Mouse (Mus musculus) limb, embryonic 11.5 days (tissue): Measurements from ENCODE around the gene Mapre3. TPM values are rescaled to one million over a fixed set of nuclear protein-coding genes. Genes with fewer than 3 reads are reported as not detected.

Source experiments
- ATAC-seq: fragments of 200-750 bp; cut with Nextera tagmentation; 2 replicates; pipeline ENCODE4 v1.8.0; 2017; ENCODE audit warnings: low read depth; ENCODE audit not compliant: insufficient number of reproducible peaks, low FRiP score, low TSS enrichment
- DNase-seq: peaks from one replicate; pipeline ENCODE4 v3.0.0-alpha.2; 2015; ENCODE audit warnings: low spot score
- H3K27ac ChIP-seq: fragments of 300-500 bp; sonication (generic); replicated peaks from 2 replicates; pipeline ENCODE4 v1.5.1; 2014; ENCODE audit warnings: low read depth, mild to moderate bottlenecking, low read length
- H3K27me3 ChIP-seq: fragments of 300-500 bp; sonication (generic); 2 replicates; pipeline ENCODE4 v1.6.1; 2014; ENCODE audit warnings: mild to moderate bottlenecking, low read length, mixed read lengths; ENCODE audit not compliant: control insufficient read depth, insufficient read depth
- H3K36me3 ChIP-seq: fragments of 300-500 bp; sonication (generic); 2 replicates; pipeline ENCODE4 v1.6.1; 2014; ENCODE audit warnings: mild to moderate bottlenecking, low read length, moderate library complexity, mixed read lengths; ENCODE audit not compliant: control insufficient read depth, insufficient read depth
- H3K4me1 ChIP-seq: fragments of 300-500 bp; sonication (generic); 2 replicates; pipeline ENCODE4 v1.6.1; 2014; ENCODE audit warnings: low read length, mixed read lengths; ENCODE audit not compliant: control insufficient read depth, insufficient read depth
- H3K4me2 ChIP-seq: fragments of 300-500 bp; sonication (generic); 2 replicates; pipeline ENCODE4 v1.6.1; 2014; ENCODE audit warnings: low read depth, mild to moderate bottlenecking, moderate library complexity; ENCODE audit not compliant: severe bottlenecking
- H3K4me3 ChIP-seq: fragments of 300-500 bp; sonication (generic); 2 replicates; pipeline ENCODE4 v1.5.1; 2014; ENCODE audit warnings: low read depth, low read length
- H3K9ac ChIP-seq: fragments of 300-500 bp; sonication (generic); 2 replicates; pipeline ENCODE4 v1.6.1; 2014; ENCODE audit warnings: mild to moderate bottlenecking, low read length
- H3K9me3 ChIP-seq: fragments of 300-500 bp; sonication (generic); 2 replicates; pipeline ENCODE4 v1.6.1; 2016; ENCODE audit warnings: low read length; ENCODE audit not compliant: control insufficient read depth
- WGBS: fragments of 180-500 bp; shearing (Covaris S2); extraction: QIAGEN DNeasy Blood & Tissue Kit; methylation state at CpG from one replicate; pipeline ENCODE4 v1.1.7; 2014; 5-methylcytosine and 5-hydroxymethylcytosine counted together
- polyA plus RNA-seq: library from polyadenylated mRNA; unstranded; fragments of >200 nt; fragmentation: Nextera tagmentation; extraction: Ambion mirVana; gene quantifications from 2 replicates; pipeline ENCODE4 v1.2.1, GENCODE M21; 2014

Mapre3 gene
- polyA plus RNA-seq, 1 experiment from 2014 or later = 18.0 TPM

- Histone ChIP-seq H3K27me3 (no peaks in the 10 kb centered on the region), H3K9me3 (no peaks in the 10 kb centered on the region), H3K9ac (no peak overlapping the region), H3K27ac (no peak overlapping the region), H3K36me3 (no peaks in the 10 kb centered on the region), H3K4me1 (no peaks in the 10 kb centered on the region), H3K4me3 (no peak overlapping the region), H3K4me2 (no peak overlapping the region)
- DNase-seq (no peak), ATAC-seq (no peak)
- whole genome bisulfite sequencing = 87% methylated on average over 2 of the region's 2 CpGs
Observed at GRCm38 (mm10) chr5:30839731-30840130, 25.3 kb downstream of the Mapre3 start.

GRCm38 (mm10) chr5:30841896-30842295, 27.5 kb downstream of the Mapre3 start:
- no peak overlapping the region for H3K4me3 ChIP-seq
- WGBS = 43% methylated on average over 3 of the region's 3 CpGs
- DNase-seq (peak; percentile 46), ATAC-seq (no peak)
- no peaks in the 10 kb centered on the region for H3K4me1 ChIP-seq
- H3K27me3 ChIP-seq = no peaks in the 10 kb centered on the region
- H3K9me3 ChIP-seq = no peaks in the 10 kb centered on the region
- H3K27ac ChIP-seq = no peak overlapping the region
- H3K9ac ChIP-seq = no peak overlapping the region
- H3K4me2 ChIP-seq = no peak overlapping the region
- no peaks in the 10 kb centered on the region for H3K36me3 ChIP-seq

- H3K27ac ChIP-seq = no peak overlapping the region
- no peaks in the 10 kb centered on the region for H3K36me3 ChIP-seq
- H3K27me3 ChIP-seq = no peaks in the 10 kb centered on the region
- WGBS = 65% methylated on average over 6 of the region's 6 CpGs
- no peak overlapping the region for H3K4me2 ChIP-seq
- H3K4me3 ChIP-seq = no peak overlapping the region
- H3K9ac ChIP-seq = no peak overlapping the region
- no peaks in the 10 kb centered on the region for H3K9me3 ChIP-seq
- H3K4me1 ChIP-seq = no peaks in the 10 kb centered on the region
- DNase-seq = no peak
- no peak for ATAC-seq
Observed at GRCm38 (mm10) chr5:30849891-30850555, 35.6 kb downstream of the Mapre3 start.

GRCm38 (mm10) chr5:30850556-30850925, 36.1 kb downstream of the Mapre3 start:
- H3K4me1 ChIP-seq = no peaks in the 10 kb centered on the region
- no peak overlapping the region for H3K4me2 ChIP-seq
- DNase-seq = no peak
- ATAC-seq = no peak
- WGBS = 78% methylated on average over 2 of the region's 2 CpGs
- no peak overlapping the region for H3K9ac ChIP-seq
- no peak overlapping the region for H3K4me3 ChIP-seq
- no peak overlapping the region for H3K27ac ChIP-seq
- H3K36me3 ChIP-seq = no peaks in the 10 kb centered on the region
- H3K9me3 ChIP-seq = no peaks in the 10 kb centered on the region
- H3K27me3 ChIP-seq = no peaks in the 10 kb centered on the region

DNA sequence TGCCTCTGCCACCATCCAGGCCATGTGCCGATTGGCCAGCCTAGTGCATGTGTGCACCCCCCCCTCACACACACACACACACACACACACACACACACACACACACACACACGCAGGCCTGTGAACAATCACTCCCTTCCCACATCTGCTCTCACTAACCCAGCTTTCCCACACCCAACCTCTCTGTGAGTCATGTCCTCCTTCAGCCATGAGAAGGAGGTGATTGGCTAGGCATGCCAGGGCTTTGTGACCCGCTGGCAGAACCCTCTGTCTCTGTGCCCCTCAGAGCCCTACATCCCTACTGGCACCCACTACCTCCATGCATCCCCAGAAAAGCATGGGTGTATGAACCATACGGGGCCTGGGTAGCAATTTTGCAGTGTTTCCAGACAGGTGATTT, 39.1 kb downstream of the Mapre3 start:
- no peak overlapping the region for H3K4me2 ChIP-seq
- no peak overlapping the region for H3K4me3 ChIP-seq
- no peaks in the 10 kb centered on the region for H3K9me3 ChIP-seq
- H3K4me1 ChIP-seq = no peaks in the 10 kb centered on the region
- H3K27me3 ChIP-seq = no peaks in the 10 kb centered on the region
- DNase-seq (no peak), ATAC-seq (no peak)
- H3K9ac ChIP-seq = no peak overlapping the region
- no peak overlapping the region for H3K27ac ChIP-seq
- no peaks in the 10 kb centered on the region for H3K36me3 ChIP-seq
- WGBS = 81% methylated on average over 4 of the region's 4 CpGs

DNA sequence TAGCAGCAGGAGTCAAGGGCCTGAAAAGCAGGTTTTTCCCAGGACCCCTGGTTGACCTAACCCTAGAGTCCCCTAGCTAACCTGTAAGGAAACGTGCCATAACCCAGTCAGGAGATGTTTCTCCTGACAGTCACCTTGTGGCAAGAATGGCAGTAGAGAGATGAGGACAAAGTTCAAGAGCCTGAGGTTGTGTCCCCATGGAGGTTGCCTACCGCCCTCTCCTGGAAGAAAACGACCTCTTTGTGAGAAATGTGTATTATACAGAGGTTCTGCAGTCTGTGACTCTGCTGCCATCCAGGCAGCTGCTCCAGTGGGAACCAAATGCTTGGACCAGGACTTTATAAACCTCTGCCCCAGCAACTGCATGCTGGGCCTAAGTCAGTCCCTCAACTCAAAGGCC, 41.2 kb downstream of the Mapre3 start:
- H3K4me1 ChIP-seq = no peaks in the 10 kb centered on the region
- 51% methylated on average over 3 of the region's 3 CpGs for WGBS
- H3K4me3 ChIP-seq = no peak overlapping the region

DNA sequence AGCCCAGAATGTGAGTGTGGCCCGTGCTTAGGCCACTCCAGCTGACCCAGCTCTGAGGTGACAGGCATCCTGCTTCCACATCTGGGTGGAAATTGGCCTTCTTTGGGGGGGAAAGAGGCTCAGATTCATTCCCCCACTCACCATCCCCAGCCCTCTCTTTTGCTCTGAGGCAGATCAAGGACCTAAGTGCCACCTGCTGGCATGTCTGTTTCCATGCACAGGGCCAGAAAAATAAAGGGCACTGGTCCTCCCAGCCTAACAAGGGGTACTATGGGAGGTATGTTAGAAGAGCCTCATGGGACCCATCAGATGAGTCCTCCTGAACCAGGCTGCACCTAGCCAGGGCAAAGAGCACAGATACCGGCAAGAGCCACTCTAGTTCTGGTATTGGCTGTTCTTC, 41.7 kb downstream of the Mapre3 start:
- WGBS = 80% methylated on average over 2 of the region's 2 CpGs
- DNase-seq = no peak
- no peaks in the 10 kb centered on the region for H3K36me3 ChIP-seq

More for the DNA sequence above, 41.2 kb downstream of the Mapre3 start:
- ATAC-seq = no peak
- Histone ChIP-seq H3K36me3 (no peaks in the 10 kb centered on the region), H3K27me3 (no peaks in the 10 kb centered on the region), H3K9ac (no peak overlapping the region), H3K27ac (no peak overlapping the region), H3K9me3 (no peaks in the 10 kb centered on the region; the same call in 1 of the 2 replicates), H3K4me2 (no peak overlapping the region)
- no peak for DNase-seq

DNA sequence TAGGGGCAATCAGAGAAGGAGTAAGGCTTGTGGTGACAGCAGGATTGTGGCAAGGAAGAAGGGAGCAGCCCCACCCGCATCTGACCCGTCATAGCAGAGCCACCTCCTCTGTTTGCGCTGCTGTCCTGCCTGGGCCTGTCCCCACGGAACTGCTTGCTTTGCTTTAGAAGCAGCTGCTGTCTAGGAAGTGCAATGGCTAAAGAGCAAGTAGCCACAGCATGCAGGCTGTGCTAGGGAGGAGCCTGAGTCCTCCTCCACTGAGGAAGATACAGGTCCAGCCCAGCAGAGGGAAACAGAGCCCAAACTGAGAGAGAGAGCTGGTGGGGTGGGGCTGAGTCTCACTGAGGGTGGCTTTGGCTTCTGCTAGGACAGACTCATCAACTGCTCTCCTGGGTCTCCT, 49.4 kb downstream of the Mapre3 start:
- Histone ChIP-seq H3K4me3 (no peak overlapping the region), H3K9me3 (no peaks in the 10 kb centered on the region; the same call in 1 of the 2 replicates), H3K4me1 (no peaks in the 10 kb centered on the region), H3K9ac (no peak overlapping the region), H3K27me3 (no peaks in the 10 kb centered on the region), H3K36me3 (no peaks in the 10 kb centered on the region), H3K4me2 (no peak overlapping the region), H3K27ac (no peak overlapping the region)
- no peak for DNase-seq
- 50% methylated on average over 4 of the region's 4 CpGs for WGBS
- ATAC-seq = no peak

More for the DNA sequence above, 41.7 kb downstream of the Mapre3 start:
- Histone ChIP-seq H3K4me1 (no peaks in the 10 kb centered on the region), H3K4me2 (no peak overlapping the region), H3K9ac (no peak overlapping the region), H3K9me3 (no peaks in the 10 kb centered on the region; the same call in 1 of the 2 replicates), H3K4me3 (no peak overlapping the region), H3K27me3 (no peaks in the 10 kb centered on the region), H3K27ac (no peak overlapping the region)
- no peak for ATAC-seq

- Histone ChIP-seq H3K9me3 (no peaks in the 10 kb centered on the region; the same call in 1 of the 2 replicates), H3K4me1 (no peaks in the 10 kb centered on the region), H3K36me3 (no peaks in the 10 kb centered on the region), H3K4me3 (no peak overlapping the region), H3K9ac (no peak overlapping the region), H3K27me3 (no peaks in the 10 kb centered on the region), H3K27ac (no peak overlapping the region), H3K4me2 (no peak overlapping the region)
- 42% methylated on average over 15 of the region's 15 CpGs for WGBS
- ATAC-seq (no peak), DNase-seq (no peak)
Observed at GRCm38 (mm10) chr5:30864322-30864721, 49.9 kb downstream of the Mapre3 start.
